Mouse (Mus musculus) megakaryocyte, embryonic 14.5 days (primary cell): ENCODE data around the gene Hoxa13. TPM values are rescaled to one million over a fixed set of nuclear protein-coding genes. Genes with fewer than 3 reads are reported as not detected.

ENCODE experiments used
- H3K27me3 ChIP-seq: replicated peaks from 2 replicates; pipeline ENCODE3; 2012; ENCODE audit warnings: inconsistent platforms
- H3K36me3 ChIP-seq: replicated peaks from 2 replicates; pipeline ENCODE3; 2012; ENCODE audit warnings: low read length, inconsistent platforms, mixed read lengths
- H3K4me1 ChIP-seq: 2 replicates; pipeline ENCODE4 v1.6.1; 2012; ENCODE audit warnings: inconsistent platforms
- H3K4me3 ChIP-seq: replicated peaks from 2 replicates; pipeline ENCODE3; 2012; ENCODE audit warnings: moderate library complexity, mild to moderate bottlenecking, inconsistent platforms
- H3K9me3 ChIP-seq: 2 replicates; pipeline ENCODE4 v1.6.1; 2012; ENCODE audit warnings: inconsistent platforms
- FLI1 ChIP-seq: IDR thresholded peaks from 2 replicates; pipeline ENCODE4 v1.6.1; 2012; ENCODE audit warnings: low read length, inconsistent platforms, mixed read lengths
- GATA1 ChIP-seq: IDR thresholded peaks from 3 replicates; pipeline ENCODE4 v1.6.1; 2012; ENCODE audit warnings: mixed read lengths, low read length, inconsistent platforms, borderline replicate concordance
- polyA plus RNA-seq: library from polyadenylated mRNA; stranded (reverse); fragments of >175 nt; gene quantifications from 2 replicates; pipeline ENCODE4 v1.2.3, GENCODE M21; 2012; ENCODE audit warnings: low replicate concordance; ENCODE audit not compliant: insufficient read depth

Hoxa13 gene
- polyA plus RNA-seq, 1 experiment, result not detected

GRCm38 (mm10) chr6:52245040-52245756 is 15.5 kb downstream of the Hoxa13 start:
- no peaks in the 10 kb centered on the region for H3K36me3 ChIP-seq

GRCm38 (mm10) chr6:52244471-52245039 is 16.1 kb downstream of the Hoxa13 start:
- Histone ChIP-seq H3K27me3 (peaks cover 99% of the 10 kb centered on the region), H3K9me3 (no peaks in the 10 kb centered on the region)
- TF ChIP-seq GATA1, result no peak
- TF ChIP-seq FLI1, result no peak

More at GRCm38 (mm10) chr6:52245040-52245756, 15.5 kb downstream of the Hoxa13 start:
- H3K9me3 ChIP-seq, result no peaks in the 10 kb centered on the region
- peaks cover 52% of the 10 kb centered on the region for H3K4me1 ChIP-seq
- peak overlapping the region; percentile 75 for H3K4me3 ChIP-seq
- peaks cover 99% of the 10 kb centered on the region for H3K27me3 ChIP-seq
- TF ChIP-seq FLI1, result no peak
- no peak for TF ChIP-seq GATA1

GRCm38 (mm10) chr6:52243681-52244121 is 17.0 kb downstream of the Hoxa13 start:
- TF ChIP-seq GATA1, result no peak
- no peak for TF ChIP-seq FLI1
- Histone ChIP-seq H3K4me1 (peaks cover 46% of the 10 kb centered on the region), H3K36me3 (no peaks in the 10 kb centered on the region), H3K4me3 (no peak overlapping the region), H3K9me3 (no peaks in the 10 kb centered on the region), H3K27me3 (peaks cover 97% of the 10 kb centered on the region)

More at GRCm38 (mm10) chr6:52244471-52245039, 16.1 kb downstream of the Hoxa13 start:
- H3K4me3 ChIP-seq, result peak overlapping the region; percentile 75
- H3K4me1 ChIP-seq, result peaks cover 54% of the 10 kb centered on the region
- no peaks in the 10 kb centered on the region for H3K36me3 ChIP-seq

GRCm38 (mm10) chr6:52242801-52243332 is 17.8 kb downstream of the Hoxa13 start:
- no peaks in the 10 kb centered on the region for H3K36me3 ChIP-seq
- peaks cover 97% of the 10 kb centered on the region for H3K27me3 ChIP-seq
- no peaks in the 10 kb centered on the region for H3K9me3 ChIP-seq
- no peak overlapping the region for H3K4me3 ChIP-seq
- peaks cover 38% of the 10 kb centered on the region for H3K4me1 ChIP-seq
- TF ChIP-seq GATA1, result no peak
- no peak for TF ChIP-seq FLI1

- TF ChIP-seq FLI1 (no peak), GATA1 (no peak)
- Histone ChIP-seq H3K4me3 (no peak overlapping the region), H3K27me3 (peaks cover 97% of the 10 kb centered on the region), H3K4me1 (peaks cover 28% of the 10 kb centered on the region), H3K9me3 (no peaks in the 10 kb centered on the region), H3K36me3 (no peaks in the 10 kb centered on the region)
These were observed 19.6 kb downstream of the Hoxa13 start for GRCm38 (mm10) chr6:52241001-52241621.

- Histone ChIP-seq H3K4me1 (peaks cover 22% of the 10 kb centered on the region), H3K27me3 (peaks cover 97% of the 10 kb centered on the region)
These were observed 20.2 kb downstream of the Hoxa13 start, which contains the start of gene Hoxa10 for GRCm38 (mm10) chr6:52240389-52241000. Gene Hoxa10 (minus strand): TSS chr6:52240854.

GRCm38 (mm10) chr6:52239625-52240388 is 20.9 kb downstream of the Hoxa13 start:
- Histone ChIP-seq H3K27me3 (peaks cover 97% of the 10 kb centered on the region), H3K9me3 (peaks cover 2% of the 10 kb centered on the region; the same call in 1 of the 2 replicates), H3K36me3 (no peaks in the 10 kb centered on the region), H3K4me1 (peaks cover 15% of the 10 kb centered on the region), H3K4me3 (peak overlapping the region; percentile 54)
- TF ChIP-seq FLI1, result no peak
- TF ChIP-seq GATA1, result no peak

More at GRCm38 (mm10) chr6:52240389-52241000, 20.2 kb downstream of the Hoxa13 start, which contains the start of gene Hoxa10:
- TF ChIP-seq FLI1, result no peak
- no peak for TF ChIP-seq GATA1
- peak within 1 kb of the TSS; percentile 54 for H3K4me3 ChIP-seq
- no peaks in the 10 kb centered on the region for H3K9me3 ChIP-seq
- H3K36me3 ChIP-seq, result no peaks in the 10 kb centered on the region

- TF ChIP-seq GATA1 (no peak), FLI1 (no peak)
- Histone ChIP-seq H3K4me3 (no peak overlapping the region), H3K27me3 (peaks cover 97% of the 10 kb centered on the region)
These were observed 21.7 kb downstream of the Hoxa13 start for GRCm38 (mm10) chr6:52238976-52239375.

GRCm38 (mm10) chr6:52238155-52238545 is 22.5 kb downstream of the Hoxa13 start:
- Histone ChIP-seq H3K9me3 (peaks cover 5% of the 10 kb centered on the region; the same call in 1 of the 2 replicates), H3K4me3 (no peak overlapping the region), H3K4me1 (peaks cover 29% of the 10 kb centered on the region), H3K27me3 (peaks cover 97% of the 10 kb centered on the region), H3K36me3 (no peaks in the 10 kb centered on the region)
- TF ChIP-seq GATA1 (no peak), FLI1 (no peak)

More at GRCm38 (mm10) chr6:52238976-52239375, 21.7 kb downstream of the Hoxa13 start:
- H3K9me3 ChIP-seq, result peaks cover 5% of the 10 kb centered on the region; the same call in 1 of the 2 replicates
- H3K36me3 ChIP-seq, result no peaks in the 10 kb centered on the region
- peaks cover 21% of the 10 kb centered on the region for H3K4me1 ChIP-seq
